Mouse (Mus musculus): ENCODE data around the gene Cpne9. TPM values are rescaled to one million over a fixed set of nuclear protein-coding genes. Genes with fewer than 3 reads are reported as not detected.

Gene Cpne9
- polyA plus RNA-seq (2015; fragmentation: Nextera tagmentation; extraction: Ambion mirVana) = 0.06 and 0.37 TPM in 2 replicates

- H3K4me1 ChIP-seq = peaks cover 13% of the 10 kb centered on the region
- H3K27me3 ChIP-seq = peaks cover 45% of the 10 kb centered on the region
- WGBS = 2% methylated on average over 37 of the region's 37 CpGs
- no peak within 1 kb of the TSS for H3K9ac ChIP-seq
- no peak within 1 kb of the TSS for H3K27ac ChIP-seq
- H3K4me2 ChIP-seq = peak within 1 kb of the TSS; percentile 56
- 0 out of 2 replicates have a peak, but pooled peaks have one; percentile 43 for ATAC-seq (ENCODE audit: insufficient number of reproducible peaks, insufficient read depth, low FRiP score, low TSS enrichment, low read depth)
- peaks cover 26% of the 10 kb centered on the region for H3K36me3 ChIP-seq
- no peaks in the 10 kb centered on the region for H3K9me3 ChIP-seq
- H3K4me3 ChIP-seq = peak within 1 kb of the TSS; percentile 31
Observed at GRCm38 (mm10) chr6:113282101-113282802, at the start of gene Cpne9. Gene Cpne9 (plus strand): TSS chr6:113282307.

GRCm38 (mm10) chr6:113235141-113235540 lies 47.0 kb upstream of the Cpne9 start:
- 63% methylated on average over 5 of the region's 5 CpGs for WGBS
- Histone ChIP-seq H3K27me3 (no peaks in the 10 kb centered on the region), H3K9ac (no peak overlapping the region), H3K9me3 (no peaks in the 10 kb centered on the region), H3K4me3 (no peak overlapping the region), H3K27ac (no peak overlapping the region), H3K4me2 (no peak overlapping the region), H3K4me1 (peaks cover 16% of the 10 kb centered on the region), H3K36me3 (peaks cover 2% of the 10 kb centered on the region; the same call in 1 of the 2 replicates)
- no peak for ATAC-seq (ENCODE audit: insufficient number of reproducible peaks, insufficient read depth, low FRiP score, low TSS enrichment, low read depth)

- ATAC-seq (ENCODE audit: insufficient number of reproducible peaks, insufficient read depth, low FRiP score, low TSS enrichment, low read depth) = peak; percentile 97
- peaks cover 16% of the 10 kb centered on the region for H3K4me1 ChIP-seq
- peak within 1 kb of the TSS; percentile 86 for H3K9ac ChIP-seq
- peaks cover 16% of the 10 kb centered on the region for H3K36me3 ChIP-seq
- no peaks in the 10 kb centered on the region for H3K27me3 ChIP-seq
- H3K27ac ChIP-seq = peak within 1 kb of the TSS; percentile 13
- H3K4me2 ChIP-seq = peak within 1 kb of the TSS; percentile 90
- peak within 1 kb of the TSS; percentile 78 for H3K4me3 ChIP-seq
- WGBS = under 1% methylated on average over 55 of the region's 55 CpGs
- no peaks in the 10 kb centered on the region for H3K9me3 ChIP-seq
Observed at GRCm38 (mm10) chr6:113237542-113238270, 44.4 kb upstream of the Cpne9 start, which contains the start of gene Mtmr14. Gene Mtmr14 (plus strand): TSS chr6:113237843.

- H3K9me3 ChIP-seq = no peaks in the 10 kb centered on the region
- no peaks in the 10 kb centered on the region for H3K27me3 ChIP-seq
- H3K4me3 ChIP-seq = peak overlapping the region; percentile 78
- WGBS = 38% methylated on average over 6 of the region's 6 CpGs
- H3K36me3 ChIP-seq = peaks cover 23% of the 10 kb centered on the region
- peak overlapping the region; percentile 90 for H3K4me2 ChIP-seq
- peak overlapping the region; percentile 86 for H3K9ac ChIP-seq
- H3K4me1 ChIP-seq = peaks cover 16% of the 10 kb centered on the region
- H3K27ac ChIP-seq = no peak overlapping the region
- no peak for ATAC-seq (ENCODE audit: insufficient number of reproducible peaks, insufficient read depth, low FRiP score, low TSS enrichment, low read depth)
Observed at GRCm38 (mm10) chr6:113238442-113238841, 43.7 kb upstream of the Cpne9 start.

- H3K27ac ChIP-seq = no peak overlapping the region
- ATAC-seq (ENCODE audit: insufficient number of reproducible peaks, insufficient read depth, low FRiP score, low TSS enrichment, low read depth) = no peak
- WGBS = 97% methylated on average over 1 of the region's 1 CpGs
Observed at GRCm38 (mm10) chr6:113242753-113243152, 39.4 kb upstream of the Cpne9 start.

GRCm38 (mm10) chr6:113245585-113245984 lies 36.5 kb upstream of the Cpne9 start:
- no peaks in the 10 kb centered on the region for H3K27me3 ChIP-seq
- WGBS = 94% methylated on average over 2 of the region's 2 CpGs
- H3K9ac ChIP-seq = no peak overlapping the region
- no peak overlapping the region for H3K4me2 ChIP-seq
- no peak for ATAC-seq (ENCODE audit: insufficient number of reproducible peaks, insufficient read depth, low FRiP score, low TSS enrichment, low read depth)
- peaks cover 60% of the 10 kb centered on the region for H3K36me3 ChIP-seq
- no peak overlapping the region for H3K27ac ChIP-seq
- H3K4me1 ChIP-seq = no peaks in the 10 kb centered on the region
- H3K4me3 ChIP-seq = no peak overlapping the region
- H3K9me3 ChIP-seq = no peaks in the 10 kb centered on the region

More at GRCm38 (mm10) chr6:113242753-113243152, 39.4 kb upstream of the Cpne9 start:
- H3K4me1 ChIP-seq = peaks cover 13% of the 10 kb centered on the region
- H3K27me3 ChIP-seq = no peaks in the 10 kb centered on the region
- no peaks in the 10 kb centered on the region for H3K9me3 ChIP-seq
- peaks cover 47% of the 10 kb centered on the region for H3K36me3 ChIP-seq
- no peak overlapping the region for H3K4me2 ChIP-seq
- no peak overlapping the region for H3K4me3 ChIP-seq
- no peak overlapping the region for H3K9ac ChIP-seq

GRCm38 (mm10) chr6:113250786-113251185 lies 31.3 kb upstream of the Cpne9 start:
- Histone ChIP-seq H3K9ac (no peak overlapping the region), H3K4me3 (no peak overlapping the region), H3K4me1 (no peaks in the 10 kb centered on the region), H3K4me2 (no peak overlapping the region), H3K27ac (no peak overlapping the region), H3K36me3 (peaks cover 72% of the 10 kb centered on the region), H3K27me3 (no peaks in the 10 kb centered on the region), H3K9me3 (no peaks in the 10 kb centered on the region)
- WGBS = 84% methylated on average over 5 of the region's 5 CpGs
- ATAC-seq (ENCODE audit: insufficient number of reproducible peaks, insufficient read depth, low FRiP score, low TSS enrichment, low read depth) = no peak

GRCm38 (mm10) chr6:113251921-113252320 lies 30.2 kb upstream of the Cpne9 start:
- H3K27ac ChIP-seq = no peak overlapping the region
- H3K27me3 ChIP-seq = no peaks in the 10 kb centered on the region
- no peaks in the 10 kb centered on the region for H3K9me3 ChIP-seq
- no peak overlapping the region for H3K9ac ChIP-seq
- peaks cover 73% of the 10 kb centered on the region for H3K36me3 ChIP-seq
- no peak overlapping the region for H3K4me2 ChIP-seq
- ATAC-seq (ENCODE audit: insufficient number of reproducible peaks, insufficient read depth, low FRiP score, low TSS enrichment, low read depth) = no peak
- no peak overlapping the region for H3K4me3 ChIP-seq
- no peaks in the 10 kb centered on the region for H3K4me1 ChIP-seq

- no peak overlapping the region for H3K27ac ChIP-seq
- no peak for ATAC-seq (ENCODE audit: insufficient number of reproducible peaks, insufficient read depth, low FRiP score, low TSS enrichment, low read depth)
- H3K4me1 ChIP-seq = no peaks in the 10 kb centered on the region
- peaks cover 86% of the 10 kb centered on the region for H3K36me3 ChIP-seq
- no peaks in the 10 kb centered on the region for H3K9me3 ChIP-seq
- no peak overlapping the region for H3K9ac ChIP-seq
- no peak overlapping the region for H3K4me3 ChIP-seq
- no peaks in the 10 kb centered on the region for H3K27me3 ChIP-seq
- H3K4me2 ChIP-seq = no peak overlapping the region
Observed at GRCm38 (mm10) chr6:113254899-113255298, 27.2 kb upstream of the Cpne9 start.

- no peaks in the 10 kb centered on the region for H3K4me1 ChIP-seq
- no peak overlapping the region for H3K27ac ChIP-seq
- ATAC-seq (ENCODE audit: insufficient number of reproducible peaks, insufficient read depth, low FRiP score, low TSS enrichment, low read depth) = no peak
- WGBS = 82% methylated on average over 8 of the region's 8 CpGs
- H3K36me3 ChIP-seq = peaks cover 90% of the 10 kb centered on the region
- no peaks in the 10 kb centered on the region for H3K27me3 ChIP-seq
- H3K4me3 ChIP-seq = no peak overlapping the region
- H3K4me2 ChIP-seq = no peak overlapping the region
- H3K9me3 ChIP-seq = no peaks in the 10 kb centered on the region
- H3K9ac ChIP-seq = no peak overlapping the region
Observed at GRCm38 (mm10) chr6:113261174-113261858, 20.8 kb upstream of the Cpne9 start.

GRCm38 (mm10) chr6:113263531-113263930 lies 18.6 kb upstream of the Cpne9 start:
- ATAC-seq (ENCODE audit: insufficient number of reproducible peaks, insufficient read depth, low FRiP score, low TSS enrichment, low read depth) = no peak
- no peak overlapping the region for H3K4me3 ChIP-seq
- no peak overlapping the region for H3K9ac ChIP-seq
- H3K9me3 ChIP-seq = no peaks in the 10 kb centered on the region
- H3K27ac ChIP-seq = no peak overlapping the region
- no peak overlapping the region for H3K4me2 ChIP-seq
- peaks cover 94% of the 10 kb centered on the region for H3K36me3 ChIP-seq
- WGBS = 85% methylated on average over 6 of the region's 6 CpGs
- H3K4me1 ChIP-seq = no peaks in the 10 kb centered on the region
- no peaks in the 10 kb centered on the region for H3K27me3 ChIP-seq

Measured in embryonic facial prominence, embryonic 13.5 days (tissue).